Mouse (Mus musculus): ENCODE data around the gene Adtrp.

DNA sequence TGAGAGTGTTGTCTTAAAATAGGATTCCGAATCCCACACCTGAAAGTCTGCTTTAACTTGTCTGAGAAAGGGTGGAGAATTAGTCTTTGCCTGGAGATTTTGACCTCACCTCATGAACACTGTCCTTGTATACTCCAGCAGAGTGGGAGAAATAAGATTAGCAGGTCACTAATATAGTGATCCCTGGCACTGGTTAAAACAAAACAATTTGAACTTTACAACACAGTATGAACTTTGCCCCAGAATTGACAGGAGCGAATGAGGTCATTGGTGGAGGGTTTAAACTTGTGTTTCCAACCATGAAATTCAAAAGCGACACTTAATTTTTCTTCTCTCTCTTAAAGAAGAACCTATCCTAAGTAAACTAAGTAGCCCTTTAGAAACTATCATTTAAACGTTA is 3.4 kb downstream of the Adtrp start:
- TF ChIP-seq CTCF (IDR thresholded peaks at IDR 0.05) (no peak), EP300 (IDR thresholded peaks at IDR 0.05) (no peak)

Data from lung, postnatal 0 days (tissue).